Mouse (Mus musculus) T-cell, adult 2 months (primary cell): Measurements from ENCODE around the gene Myl6b.

ENCODE experiments used
- DNase-seq: peaks from one replicate; pipeline ENCODE4 v3.0.0; 2022; ENCODE audit warnings: low spot score

Gene Myl6b

GRCm38 (mm10) chr10:128445407-128445806 is 53.1 kb downstream of the Myl6b start:
- DNase-seq = no peak

- DNase-seq = no peak
Observed at GRCm38 (mm10) chr10:128444354-128444753, 54.1 kb downstream of the Myl6b start.
